Mouse (Mus musculus) heart, embryonic 15.5 days (tissue): ENCODE data around the gene Arhgap44. TPM values are rescaled to one million over a fixed set of nuclear protein-coding genes. Genes with fewer than 3 reads are reported as not detected.

Source experiments
- ATAC-seq: fragments of 200-750 bp; cut with Nextera tagmentation; replicated peaks from 2 replicates; pipeline ENCODE4 v1.8.0; 2017; ENCODE audit warnings: low read depth, moderate TSS enrichment; ENCODE audit not compliant: insufficient number of reproducible peaks, insufficient read depth, low FRiP score
- H3K27ac ChIP-seq: fragments of 300-500 bp; sonication (generic); 2 replicates; pipeline ENCODE4 v1.5.1; 2015; ENCODE audit warnings: mild to moderate bottlenecking, inconsistent platforms
- H3K27me3 ChIP-seq: fragments of 300-500 bp; sonication (generic); 2 replicates; pipeline ENCODE4 v1.6.1; 2015; ENCODE audit warnings: inconsistent platforms
- H3K36me3 ChIP-seq: fragments of 300-500 bp; sonication (generic); 2 replicates; pipeline ENCODE4 v1.6.1; 2015; ENCODE audit warnings: mild to moderate bottlenecking, inconsistent platforms
- H3K4me1 ChIP-seq: fragments of 300-500 bp; sonication (generic); replicated peaks from 2 replicates; pipeline ENCODE4 v1.6.1; 2015; ENCODE audit warnings: inconsistent platforms
- H3K4me2 ChIP-seq: fragments of 300-500 bp; sonication (generic); 2 replicates; pipeline ENCODE4 v1.6.1; 2015; ENCODE audit warnings: inconsistent platforms, mild to moderate bottlenecking, moderate library complexity
- H3K4me3 ChIP-seq: fragments of 300-500 bp; sonication (generic); 2 replicates; pipeline ENCODE4 v1.5.1; 2015; ENCODE audit warnings: mild to moderate bottlenecking, inconsistent platforms
- H3K9ac ChIP-seq: fragments of 300-500 bp; sonication (generic); 2 replicates; pipeline ENCODE4 v1.6.1; 2015; ENCODE audit warnings: mild to moderate bottlenecking, inconsistent platforms
- H3K9me3 ChIP-seq: fragments of 300-500 bp; sonication (generic); replicated peaks from 2 replicates; pipeline ENCODE4 v1.6.1; 2016; ENCODE audit warnings: inconsistent platforms
- WGBS: fragments of 180-500 bp; shearing (Covaris S2); methylation state at CpG from one replicate; pipeline ENCODE4 v1.1.7; 2015; ENCODE audit warnings: mixed read lengths; 5-methylcytosine and 5-hydroxymethylcytosine counted together
- polyA plus RNA-seq: library from polyadenylated mRNA; unstranded; fragments of >200 nt; fragmentation: Nextera tagmentation; extraction: Ambion mirVana; gene quantifications from 2 replicates; pipeline ENCODE4 v1.2.1, GENCODE M21; 2015

Gene Arhgap44
- polyA plus RNA-seq, 1 experiment from 2014 or later, result 10.5 TPM

DNA sequence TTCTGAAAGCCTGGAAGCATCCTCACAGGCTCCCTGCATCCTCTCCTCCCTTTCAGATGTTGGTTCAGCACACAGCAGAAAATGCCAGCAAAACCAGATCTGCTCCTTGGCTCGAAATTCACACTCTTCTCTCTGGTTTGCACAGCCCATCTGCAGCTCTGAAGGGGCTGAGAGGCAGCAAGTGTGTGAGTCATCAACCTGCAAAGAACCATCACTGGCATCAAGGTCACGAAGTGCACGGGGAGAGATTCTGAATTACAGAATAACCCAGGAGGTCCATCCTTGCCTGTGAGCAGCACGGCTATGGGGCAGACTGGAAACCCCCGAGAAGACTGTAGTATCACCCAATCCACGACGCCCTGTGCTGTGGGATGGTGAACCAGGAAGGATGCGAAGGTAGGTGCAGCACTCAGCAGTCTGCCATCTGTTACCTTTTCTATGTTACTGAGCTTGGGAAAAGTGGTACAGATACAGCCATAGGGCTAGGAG is 27.5 kb downstream of the Arhgap44 start:
- ATAC-seq, result no peak
- WGBS, result 68% methylated on average over 8 of the region's 8 CpGs
- Histone ChIP-seq H3K27me3 (no peaks in the 10 kb centered on the region), H3K36me3 (no peaks in the 10 kb centered on the region), H3K4me3 (no peak overlapping the region), H3K4me1 (peaks cover 17% of the 10 kb centered on the region), H3K9me3 (no peaks in the 10 kb centered on the region), H3K9ac (no peak overlapping the region), H3K27ac (no peak overlapping the region), H3K4me2 (no peak overlapping the region)

- Histone ChIP-seq H3K27ac (no peak overlapping the region), H3K9me3 (no peaks in the 10 kb centered on the region), H3K27me3 (no peaks in the 10 kb centered on the region), H3K4me1 (peaks cover 17% of the 10 kb centered on the region), H3K4me3 (no peak overlapping the region), H3K4me2 (no peak overlapping the region), H3K36me3 (no peaks in the 10 kb centered on the region), H3K9ac (no peak overlapping the region)
- WGBS, result 72% methylated on average over 4 of the region's 4 CpGs
- ATAC-seq, result no peak
These were observed 29.1 kb downstream of the Arhgap44 start for GRCm38 (mm10) chr11:65133661-65134060.

GRCm38 (mm10) chr11:65129110-65129509 is 33.7 kb downstream of the Arhgap44 start:
- Histone ChIP-seq H3K27me3 (no peaks in the 10 kb centered on the region), H3K4me2 (no peak overlapping the region), H3K9me3 (no peaks in the 10 kb centered on the region), H3K9ac (no peak overlapping the region), H3K27ac (no peak overlapping the region), H3K36me3 (no peaks in the 10 kb centered on the region), H3K4me1 (peaks cover 39% of the 10 kb centered on the region), H3K4me3 (no peak overlapping the region)
- 74% methylated on average over 4 of the region's 4 CpGs for WGBS
- ATAC-seq, result no peak

DNA sequence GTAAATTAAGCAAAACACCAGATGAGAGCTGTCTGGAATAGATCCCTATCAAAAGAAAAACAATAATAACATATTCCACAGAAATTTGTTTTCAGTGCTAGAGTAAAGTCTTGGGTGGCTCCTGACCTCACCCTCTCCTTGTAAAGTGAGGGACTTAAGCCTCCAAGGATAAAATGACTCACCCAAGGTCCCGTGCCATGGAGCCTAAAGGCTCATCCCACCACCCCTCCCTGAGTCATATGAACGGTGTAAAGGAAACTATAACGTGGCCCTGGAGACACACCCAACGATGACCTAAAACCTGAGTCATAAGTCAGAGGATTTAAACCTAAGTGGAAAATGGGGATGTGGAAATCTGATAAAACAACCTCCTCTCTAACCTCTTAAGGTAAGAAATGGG is 34.1 kb downstream of the Arhgap44 start:
- no peaks in the 10 kb centered on the region for H3K27me3 ChIP-seq
- H3K4me3 ChIP-seq, result no peak overlapping the region
- no peak for ATAC-seq
- H3K4me2 ChIP-seq, result no peak overlapping the region
- H3K9ac ChIP-seq, result no peak overlapping the region
- H3K36me3 ChIP-seq, result no peaks in the 10 kb centered on the region
- no peaks in the 10 kb centered on the region for H3K9me3 ChIP-seq
- H3K4me1 ChIP-seq, result peaks cover 39% of the 10 kb centered on the region
- 66% methylated on average over 4 of the region's 4 CpGs for WGBS
- H3K27ac ChIP-seq, result no peak overlapping the region

DNA sequence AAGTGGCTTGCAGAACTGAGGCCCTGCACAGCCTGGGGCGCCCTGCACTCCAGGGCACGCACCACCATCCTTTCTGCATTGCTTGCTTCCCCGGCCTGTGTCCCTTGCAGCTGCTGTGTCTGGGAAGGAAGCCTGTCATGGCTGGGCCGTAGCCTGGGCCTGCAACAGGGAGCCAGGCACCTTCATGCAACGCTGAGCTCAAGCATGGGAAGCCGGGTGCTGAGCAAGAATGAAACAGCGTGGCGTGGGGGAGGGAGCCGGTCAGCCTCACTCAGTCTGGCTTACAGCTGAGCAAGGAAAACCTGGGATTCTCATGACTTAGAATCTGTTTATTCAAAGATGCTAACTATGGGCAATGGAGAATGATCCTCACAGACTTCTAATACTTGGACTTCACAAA is 36.2 kb downstream of the Arhgap44 start:
- no peak overlapping the region for H3K4me3 ChIP-seq
- no peak for ATAC-seq
- H3K4me1 ChIP-seq, result peaks cover 36% of the 10 kb centered on the region
- H3K27ac ChIP-seq, result peak overlapping the region; percentile 23
- no peaks in the 10 kb centered on the region for H3K9me3 ChIP-seq
- H3K9ac ChIP-seq, result no peak overlapping the region
- WGBS, result 66% methylated on average over 9 of the region's 9 CpGs
- H3K36me3 ChIP-seq, result no peaks in the 10 kb centered on the region
- H3K4me2 ChIP-seq, result no peak overlapping the region
- H3K27me3 ChIP-seq, result no peaks in the 10 kb centered on the region

DNA sequence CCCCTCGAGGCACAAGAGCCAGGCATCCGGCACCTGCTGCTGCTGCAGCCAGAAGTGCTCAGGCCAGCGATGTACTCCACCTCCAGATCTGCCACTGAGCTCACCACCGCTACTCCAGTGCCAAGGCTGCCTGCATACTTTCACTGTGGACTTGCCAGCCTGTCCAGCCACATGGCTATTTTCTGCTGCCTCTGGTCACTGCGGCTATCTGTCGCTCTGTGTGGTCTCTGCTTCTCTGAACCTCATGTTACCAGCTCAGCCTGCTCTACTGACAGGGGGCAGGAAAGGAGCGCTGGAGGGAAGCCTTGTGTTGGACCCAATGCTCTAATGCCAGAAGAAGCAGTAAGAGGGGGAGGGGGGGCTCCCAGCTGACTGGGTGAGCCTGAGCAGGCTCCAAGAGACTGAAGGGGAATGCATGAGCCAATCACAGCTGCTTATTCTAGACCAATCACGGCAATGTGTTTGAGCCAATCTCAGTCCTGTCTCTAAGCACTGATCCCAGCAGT is 37.8 kb downstream of the Arhgap44 start:
- H3K27ac ChIP-seq, result peak overlapping the region; percentile 86
- peaks cover 43% of the 10 kb centered on the region for H3K4me1 ChIP-seq
- 25% methylated on average over 8 of the region's 8 CpGs for WGBS
- H3K9me3 ChIP-seq, result no peaks in the 10 kb centered on the region
- no peaks in the 10 kb centered on the region for H3K27me3 ChIP-seq
- peak overlapping the region; percentile 59 for H3K4me2 ChIP-seq
- H3K9ac ChIP-seq, result peak overlapping the region; percentile 43
- ATAC-seq, result peak; percentile 87
- peak overlapping the region; percentile 31 for H3K4me3 ChIP-seq
- H3K36me3 ChIP-seq, result no peaks in the 10 kb centered on the region

- no peaks in the 10 kb centered on the region for H3K9me3 ChIP-seq
- H3K27ac ChIP-seq, result no peak overlapping the region
- peaks cover 19% of the 10 kb centered on the region for H3K4me1 ChIP-seq
- WGBS, result 85% methylated on average over 4 of the region's 4 CpGs
- no peak for ATAC-seq
- H3K4me2 ChIP-seq, result no peak overlapping the region
- H3K36me3 ChIP-seq, result no peaks in the 10 kb centered on the region
- no peak overlapping the region for H3K4me3 ChIP-seq
- no peak overlapping the region for H3K9ac ChIP-seq
- H3K27me3 ChIP-seq, result no peaks in the 10 kb centered on the region
These were observed 42.5 kb downstream of the Arhgap44 start for GRCm38 (mm10) chr11:65120276-65120675.

DNA sequence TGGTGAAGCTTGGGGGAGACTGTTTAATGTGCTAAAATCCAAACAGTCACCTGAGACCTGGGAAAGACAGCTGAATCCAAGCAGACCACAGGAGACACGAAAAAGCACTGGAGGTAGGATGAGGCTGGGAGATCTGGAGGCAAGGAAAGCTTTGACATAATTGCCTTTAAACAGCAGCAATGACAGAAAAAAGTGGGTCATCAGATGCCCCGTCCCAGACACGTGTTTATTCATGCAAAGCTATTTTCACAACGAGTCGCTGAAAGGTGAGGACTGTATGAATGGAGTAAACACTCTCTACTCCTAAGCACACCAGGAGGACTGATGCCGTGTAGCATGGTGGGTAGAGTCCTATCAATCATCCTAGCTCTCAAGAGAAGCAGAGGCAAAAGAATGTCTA is 47.0 kb downstream of the Arhgap44 start:
- H3K9me3 ChIP-seq, result no peaks in the 10 kb centered on the region
- WGBS, result 86% methylated on average over 6 of the region's 6 CpGs
- no peak overlapping the region for H3K9ac ChIP-seq
- ATAC-seq, result no peak
- no peaks in the 10 kb centered on the region for H3K36me3 ChIP-seq
- peaks cover 15% of the 10 kb centered on the region for H3K4me1 ChIP-seq
- no peaks in the 10 kb centered on the region for H3K27me3 ChIP-seq
- H3K4me3 ChIP-seq, result no peak overlapping the region
- H3K4me2 ChIP-seq, result no peak overlapping the region
- H3K27ac ChIP-seq, result no peak overlapping the region

- Histone ChIP-seq H3K27ac (no peak overlapping the region), H3K4me1 (peaks cover 34% of the 10 kb centered on the region), H3K9me3 (no peaks in the 10 kb centered on the region), H3K36me3 (no peaks in the 10 kb centered on the region), H3K9ac (no peak overlapping the region), H3K4me3 (no peak overlapping the region), H3K27me3 (no peaks in the 10 kb centered on the region), H3K4me2 (no peak overlapping the region)
- 42% methylated on average over 4 of the region's 4 CpGs for WGBS
- ATAC-seq, result no peak
These were observed 50.7 kb downstream of the Arhgap44 start for GRCm38 (mm10) chr11:65112086-65112485.

- Histone ChIP-seq H3K4me3 (no peak overlapping the region), H3K4me1 (peaks cover 35% of the 10 kb centered on the region), H3K27ac (no peak overlapping the region), H3K36me3 (no peaks in the 10 kb centered on the region), H3K27me3 (no peaks in the 10 kb centered on the region), H3K9me3 (no peaks in the 10 kb centered on the region), H3K4me2 (no peak overlapping the region), H3K9ac (no peak overlapping the region)
- WGBS, result 53% methylated on average over 5 of the region's 5 CpGs
- ATAC-seq, result no peak
These were observed 51.1 kb downstream of the Arhgap44 start for GRCm38 (mm10) chr11:65111651-65112050.

DNA sequence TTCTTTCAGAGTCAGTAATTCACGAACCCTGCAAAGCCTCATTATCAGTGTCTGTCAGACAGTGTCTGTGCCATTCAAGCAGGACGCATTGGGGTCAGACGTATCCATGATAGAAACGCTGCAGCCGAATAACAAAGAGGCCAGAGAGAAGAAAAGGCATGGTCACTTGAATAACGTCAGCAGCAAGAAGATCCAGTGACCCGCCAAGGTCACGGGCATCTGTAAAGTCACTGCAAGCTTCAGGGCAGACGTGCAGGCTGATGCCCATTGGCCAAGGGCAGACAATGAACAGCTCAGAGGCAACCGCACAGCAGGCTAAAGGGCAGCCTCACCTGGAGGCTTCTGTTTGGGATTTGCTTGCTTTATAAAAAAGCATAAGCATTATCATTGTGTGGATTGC is 52.7 kb downstream of the Arhgap44 start:
- no peaks in the 10 kb centered on the region for H3K36me3 ChIP-seq
- H3K27me3 ChIP-seq, result no peaks in the 10 kb centered on the region
- no peak overlapping the region for H3K4me2 ChIP-seq
- H3K4me3 ChIP-seq, result no peak overlapping the region
- H3K9ac ChIP-seq, result no peak overlapping the region
- no peak for ATAC-seq
- peaks cover 35% of the 10 kb centered on the region for H3K4me1 ChIP-seq
- H3K9me3 ChIP-seq, result no peaks in the 10 kb centered on the region
- WGBS, result 61% methylated on average over 10 of the region's 10 CpGs
- H3K27ac ChIP-seq, result no peak overlapping the region

GRCm38 (mm10) chr11:65107734-65108171 is 55.0 kb downstream of the Arhgap44 start:
- no peak overlapping the region for H3K9ac ChIP-seq
- no peak overlapping the region for H3K4me3 ChIP-seq
- peak overlapping the region; percentile 75 for H3K27ac ChIP-seq
- no peaks in the 10 kb centered on the region for H3K9me3 ChIP-seq
- H3K4me2 ChIP-seq, result no peak overlapping the region
- WGBS, result 32% methylated on average over 5 of the region's 5 CpGs
- no peaks in the 10 kb centered on the region for H3K36me3 ChIP-seq
- H3K4me1 ChIP-seq, result peaks cover 41% of the 10 kb centered on the region
- no peaks in the 10 kb centered on the region for H3K27me3 ChIP-seq
- ATAC-seq, result peak; percentile 84
